Comparison of ENCODE assay signal across 8 mouse cellular contexts in genomic region chr2:144599831-144600687, GRCm38 (mm10). TPM values are rescaled to one million over a fixed set of nuclear protein-coding genes. Genes with fewer than 3 reads are reported as not detected.
A peak's percentile ranks its signal among the peaks of the same experiment; 100 is the strongest.
DNase-seq lines count a peak whose midpoint lies in the region; ATAC-seq lines count a peak whose summit lies in the region.

Gene Dtd1, plus strand, starts transcription at chr2:144599897.

- ATAC-seq in heart, embryonic 13.5 days (ENCODE audit: extremely low read depth, insufficient number of reproducible peaks, low FRiP score, low TSS enrichment) = peak; percentile 83
- ATAC-seq in liver, embryonic 13.5 days (ENCODE audit: low read depth) = peak; percentile 98
- ATAC-seq in stomach, embryonic 16.5 days (ENCODE audit: insufficient read depth, low FRiP score) = peak; percentile 96

- no peaks in the 10 kb centered on the region for H3K9me3 ChIP-seq in heart, embryonic 13.5 days
- no peaks in the 10 kb centered on the region for H3K9me3 ChIP-seq in liver, embryonic 13.5 days (replicated peaks)
- no peaks in the 10 kb centered on the region for H3K9me3 ChIP-seq in stomach, embryonic 16.5 days (replicated peaks; ENCODE audit: control insufficient read depth, low read length)

- H3K27me3 ChIP-seq in heart, embryonic 13.5 days (replicated peaks) = no peaks in the 10 kb centered on the region
- no peaks in the 10 kb centered on the region for H3K27me3 ChIP-seq in liver, embryonic 13.5 days
- no peaks in the 10 kb centered on the region for H3K27me3 ChIP-seq in stomach, embryonic 16.5 days (ENCODE audit: control insufficient read depth, insufficient read depth, low read length)

- peak within 1 kb of the TSS; percentile 90 for H3K9ac ChIP-seq in heart, embryonic 13.5 days
- H3K9ac ChIP-seq in liver, embryonic 13.5 days = peak within 1 kb of the TSS; percentile 81
- H3K9ac ChIP-seq in stomach, embryonic 16.5 days (ENCODE audit: low read length) = peak within 1 kb of the TSS; percentile 85

- H3K27ac ChIP-seq in brown adipose tissue, adult 24 weeks (replicated peaks; ENCODE audit: low read depth, low read length) = peak within 1 kb of the TSS; percentile 56
- no peak within 1 kb of the TSS for H3K27ac ChIP-seq in heart, embryonic 13.5 days (replicated peaks)
- H3K27ac ChIP-seq in liver, embryonic 13.5 days = peak within 1 kb of the TSS; percentile 49; the same call in 1 of the 2 replicates
- no peak within 1 kb of the TSS for H3K27ac ChIP-seq in stomach, embryonic 16.5 days (ENCODE audit: low read length)

- H3K4me2 ChIP-seq in heart, embryonic 13.5 days = peak within 1 kb of the TSS; percentile 84
- H3K4me2 ChIP-seq in liver, embryonic 13.5 days = peak within 1 kb of the TSS; percentile 76
- peak within 1 kb of the TSS; percentile 59 for H3K4me2 ChIP-seq in stomach, embryonic 16.5 days (ENCODE audit: low read depth, low read length)

- peak within 1 kb of the TSS; percentile 99 for H3K4me3 ChIP-seq in brown adipose tissue, adult 24 weeks (ENCODE audit: insufficient read depth, low read depth, low read length)
- peak within 1 kb of the TSS; percentile 80 for H3K4me3 ChIP-seq in heart, embryonic 13.5 days
- H3K4me3 ChIP-seq in liver, embryonic 13.5 days (replicated peaks) = peak within 1 kb of the TSS; percentile 71
- H3K4me3 ChIP-seq in stomach, embryonic 16.5 days (replicated peaks; ENCODE audit: low read length) = peak within 1 kb of the TSS; percentile 64

- peak; percentile 93 for DNase-seq in CD4-positive, CD25-positive, alpha-beta regulatory T cell, adult 2 months (ENCODE audit: low read depth, low spot score)
- peak; percentile 39 for DNase-seq in fat pad, adult 2 months (ENCODE audit: extremely low read depth, low read depth, low spot score)
- peak; percentile 93 for DNase-seq in kidney, postnatal 14 days
- peak; percentile 85 for DNase-seq in liver, embryonic 13.5 days
- peak; percentile 87 for DNase-seq in neural tube, embryonic 10.5 days (ENCODE audit: extremely low spot score, low spot score)

- 1% methylated on average over 50 of the region's 50 CpGs for WGBS in heart, embryonic 13.5 days
- 2% methylated on average over 50 of the region's 50 CpGs for WGBS in liver, embryonic 13.5 days (ENCODE audit: insufficient replicate concordance)
- 2% methylated on average over 50 of the region's 50 CpGs for WGBS in stomach, embryonic 16.5 days

- no peaks in the 10 kb centered on the region for H3K4me1 ChIP-seq in brown adipose tissue, adult 24 weeks (ENCODE audit: control insufficient read depth, insufficient read depth, insufficient read length, low read length)
- peaks cover 9% of the 10 kb centered on the region for H3K4me1 ChIP-seq in heart, embryonic 13.5 days
- H3K4me1 ChIP-seq in liver, embryonic 13.5 days (replicated peaks) = peaks cover 21% of the 10 kb centered on the region
- no peaks in the 10 kb centered on the region for H3K4me1 ChIP-seq in stomach, embryonic 16.5 days (ENCODE audit: control insufficient read depth, insufficient read depth, low read length)

- H3K36me3 ChIP-seq in heart, embryonic 13.5 days = peaks cover 7% of the 10 kb centered on the region; the same call in 1 of the 2 replicates
- H3K36me3 ChIP-seq in liver, embryonic 13.5 days = 0 out of 2 replicates have a peak, but pooled peaks cover 5% of the 10 kb centered on the region
- peaks cover 4% of the 10 kb centered on the region; the same call in 1 of the 2 replicates for H3K36me3 ChIP-seq in stomach, embryonic 16.5 days (ENCODE audit: control insufficient read depth, insufficient read depth, low read length)

RNA-seq across cellular contexts. Expression of gene Dtd1, which starts in this region (rescaled TPM):
- polyA plus RNA-seq in brown adipose tissue, adult 24 weeks (2012; ENCODE audit: insufficient read depth, insufficient read length, missing spikeins) = 23.6 and 25.9 TPM in 2 replicates
- polyA plus RNA-seq in heart, embryonic 13.5 days (2015; fragmentation: Nextera tagmentation; extraction: Ambion mirVana) = 27.9 and 30.2 TPM in 2 replicates
- polyA plus RNA-seq in liver, embryonic 13.5 days (2015; fragmentation: Nextera tagmentation; extraction: Ambion mirVana) = 31.4 and 32.8 TPM in 2 replicates
- polyA plus RNA-seq in stomach, embryonic 16.5 days (2015; fragmentation: Nextera tagmentation; extraction: Ambion mirVana) = 38.7 and 40.1 TPM in 2 replicates

Comparison
In these comparisons a context has a peak if more than half of its experiments do, and no peak if none do; other contexts are left out.
1. DNase-seq: peak in every context shown above with its lines; median percentile 93 in CD4-positive, CD25-positive, alpha-beta regulatory T cell, adult 2 months; 93 in kidney, postnatal 14 days; 87 in neural tube, embryonic 10.5 days; 85 in liver, embryonic 13.5 days; 39 in fat pad, adult 2 months.
2. H3K27ac ChIP-seq: peak in brown adipose tissue, adult 24 weeks (single experiment) and liver, embryonic 13.5 days (single experiment); none in heart, embryonic 13.5 days (single experiment) and stomach, embryonic 16.5 days (single experiment).
3. Peak in every context shown above with its lines, with median percentiles within 50 percentile points of each other: H3K4me3 ChIP-seq, ATAC-seq, H3K4me2 ChIP-seq and H3K9ac ChIP-seq.